Mouse (Mus musculus): ENCODE results near the gene Zwint. TPM values are rescaled to one million over a fixed set of nuclear protein-coding genes. Genes with fewer than 3 reads are reported as not detected.

Gene Zwint
- 94.6 to 121 TPM (median 105 TPM) in 4 replicates for total RNA-seq (2023)

GRCm38 (mm10) chr10:72654270-72655016, at the start of gene Zwint:
Gene Zwint (plus strand): TSS chr10:72654845.

